Mouse (Mus musculus) yolk sac, embryonic 10.5 days (tissue): ENCODE measurements around the gene Pum1.
"Not testable (repeated sequence)": the region's sequence is repeated elsewhere in the genome, so short reads cannot be mapped to it uniquely, and the experiment has no call there.

Experiments
- DNase-seq: peaks from one replicate; pipeline ENCODE4 v3.0.0-alpha.2; 2017; ENCODE audit warnings: low spot score

Pum1 gene

GRCm38 (mm10) chr4:130662979-130663725 lies at the start of gene Pum1:
TSS of gene Pum1 (plus strand) at chr4:130663321.
- peak; percentile 89 for DNase-seq

GRCm38 (mm10) chr4:130629391-130629790 lies 33.7 kb upstream of the Pum1 start:
- DNase-seq: peak; percentile 64

DNA sequence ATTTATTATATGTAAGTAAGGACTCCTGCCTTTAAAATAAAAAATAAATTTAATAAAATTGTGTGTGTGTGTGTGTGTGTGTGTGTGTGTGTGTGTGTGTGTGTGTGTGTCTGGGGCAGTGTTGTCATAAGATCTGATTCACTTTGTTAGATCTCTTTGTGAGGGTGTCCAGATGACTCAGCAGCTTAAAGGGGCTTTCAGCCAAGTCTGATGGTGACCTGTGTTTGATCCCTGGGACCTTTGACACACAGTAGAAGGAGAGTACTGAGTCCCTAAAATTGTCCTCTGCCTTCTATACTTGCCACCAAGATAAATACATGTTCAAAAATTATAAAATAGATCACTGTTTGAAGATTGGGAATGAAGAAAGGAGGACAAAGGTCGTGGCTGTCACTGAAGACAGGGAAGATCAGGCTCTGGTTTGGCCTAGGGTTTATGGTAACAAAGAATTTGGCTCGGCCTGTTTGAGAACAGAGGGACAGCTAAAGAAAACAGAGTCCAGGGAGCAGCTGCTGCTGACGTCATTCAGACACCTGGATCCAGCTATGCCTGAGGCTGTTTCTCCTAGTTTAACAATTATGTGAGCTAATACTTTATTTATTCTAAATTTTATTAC lies 32.8 kb upstream of the Pum1 start:
- peak; percentile 60 for DNase-seq

- not testable (repeated sequence) for DNase-seq
These were observed 28.0 kb upstream of the Pum1 start for GRCm38 (mm10) chr4:130635076-130635475.

DNA sequence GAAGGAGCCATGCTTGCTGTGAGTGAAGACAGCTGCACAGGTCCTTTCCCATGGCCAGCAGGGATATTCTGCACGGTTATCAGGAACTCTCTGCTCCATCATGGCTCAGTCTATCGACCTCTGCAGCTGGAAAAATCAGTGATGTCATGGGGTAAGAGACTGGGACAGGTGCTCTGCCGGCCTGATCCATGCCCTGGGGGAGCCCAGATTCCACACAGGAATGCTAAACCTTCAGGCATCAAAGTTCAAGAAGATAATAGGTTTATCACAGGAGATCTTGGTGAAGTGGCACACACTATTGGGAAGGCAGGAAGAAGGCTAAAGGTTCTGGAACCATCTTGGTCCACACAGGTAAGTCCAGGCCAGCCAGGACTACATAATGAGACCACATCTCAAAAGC lies 26.4 kb upstream of the Pum1 start:
- no peak for DNase-seq

DNA sequence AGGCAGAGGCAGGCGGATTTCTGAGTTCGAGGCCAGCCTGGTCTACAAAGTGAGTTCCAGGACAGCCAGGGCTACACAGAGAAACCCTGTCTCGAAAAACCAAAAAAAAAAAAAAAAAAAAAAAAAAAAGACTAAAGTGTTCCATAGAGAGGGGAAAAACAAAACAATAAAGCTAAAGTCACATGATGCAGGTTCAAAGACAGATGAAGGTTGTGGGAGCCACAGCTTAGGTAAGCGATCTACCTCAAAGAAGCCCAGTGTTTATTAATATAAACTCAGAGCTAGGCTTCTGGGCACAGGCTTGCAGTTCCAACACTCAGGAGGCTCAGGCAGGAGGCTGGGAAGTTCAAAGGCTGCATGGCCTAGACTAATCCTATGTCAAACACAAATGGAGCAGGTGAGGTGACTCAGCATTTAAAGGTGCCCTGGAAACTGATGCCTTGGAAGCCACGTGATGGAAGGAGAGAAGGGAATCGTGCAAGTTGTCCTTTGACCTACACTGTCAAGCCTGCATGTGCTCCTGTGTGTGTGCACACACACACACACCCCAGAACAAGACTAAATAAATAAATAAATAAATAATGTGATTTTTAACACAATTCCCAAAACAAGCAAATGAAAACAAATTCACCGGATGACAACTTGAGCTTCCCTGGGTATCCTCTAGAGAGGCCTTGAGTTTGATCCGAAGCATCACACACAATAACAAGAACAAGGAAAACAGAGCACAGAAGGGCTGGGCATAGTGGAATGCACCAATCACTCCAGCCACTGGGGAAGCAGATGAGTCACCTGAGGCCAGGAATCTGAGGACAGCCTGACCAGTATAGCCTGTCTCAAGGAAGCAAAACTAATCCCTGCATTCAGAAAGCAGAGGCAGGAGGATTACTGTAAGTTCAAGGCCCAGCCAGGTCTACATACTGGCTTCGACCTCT lies 25.4 kb upstream of the Pum1 start:
- peak; percentile 91 for DNase-seq

DNA sequence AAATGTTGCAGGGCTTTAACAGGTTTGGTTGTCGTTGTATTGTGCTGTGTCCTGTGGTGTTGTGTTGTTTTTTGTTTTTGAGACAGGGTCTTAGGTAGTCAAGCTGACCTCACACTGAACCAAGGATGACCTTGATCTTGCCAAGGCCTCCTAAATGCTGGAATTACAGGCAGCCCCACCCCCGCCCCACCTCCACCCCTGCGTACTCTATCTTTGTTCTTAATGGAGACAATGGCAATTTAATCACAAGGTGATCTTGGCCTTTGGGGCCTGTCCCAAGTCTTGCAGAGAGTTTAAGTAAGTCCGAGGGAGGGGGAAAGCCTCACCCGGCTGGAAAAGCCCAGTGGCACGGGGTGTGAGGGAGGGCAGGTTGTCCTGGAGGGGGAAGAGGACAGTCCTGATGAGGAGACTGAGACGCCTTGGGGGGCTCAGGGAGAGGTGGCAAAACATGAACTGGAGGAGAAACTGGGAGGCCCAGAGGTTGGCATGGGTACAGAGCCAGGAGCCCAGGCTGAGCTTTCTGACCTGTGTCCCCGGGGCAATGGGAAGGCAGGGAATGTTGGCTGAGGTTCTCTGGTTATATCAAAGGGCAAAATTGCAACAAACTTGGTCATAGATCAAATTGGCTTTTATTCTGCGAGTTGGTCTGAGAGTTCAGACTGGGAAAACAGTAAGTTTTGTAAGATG lies 22.9 kb upstream of the Pum1 start:
- DNase-seq: no peak

DNA sequence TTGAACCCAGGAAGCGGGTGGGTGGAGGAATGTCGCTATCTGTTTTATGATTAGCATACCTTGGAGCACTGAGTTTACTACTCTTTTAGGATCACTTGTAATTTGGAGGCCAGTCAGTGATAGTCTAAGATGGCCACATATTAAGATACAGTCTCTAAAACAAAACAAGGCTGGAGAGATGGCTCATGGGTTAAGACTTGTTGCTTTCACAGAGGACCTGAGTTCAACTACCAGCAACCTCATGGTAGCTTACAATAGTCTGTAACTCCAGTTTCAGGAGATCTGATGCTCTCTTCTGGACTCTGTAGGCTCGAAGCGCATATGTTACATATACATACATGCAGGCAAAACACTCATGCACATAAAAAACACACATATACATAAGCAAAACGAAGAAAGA lies 20.7 kb upstream of the Pum1 start:
- no peak for DNase-seq

GRCm38 (mm10) chr4:130645426-130645825 lies 17.7 kb upstream of the Pum1 start:
- no peak for DNase-seq

- DNase-seq: no peak
These were observed 11.8 kb upstream of the Pum1 start for GRCm38 (mm10) chr4:130651286-130651685.

DNA sequence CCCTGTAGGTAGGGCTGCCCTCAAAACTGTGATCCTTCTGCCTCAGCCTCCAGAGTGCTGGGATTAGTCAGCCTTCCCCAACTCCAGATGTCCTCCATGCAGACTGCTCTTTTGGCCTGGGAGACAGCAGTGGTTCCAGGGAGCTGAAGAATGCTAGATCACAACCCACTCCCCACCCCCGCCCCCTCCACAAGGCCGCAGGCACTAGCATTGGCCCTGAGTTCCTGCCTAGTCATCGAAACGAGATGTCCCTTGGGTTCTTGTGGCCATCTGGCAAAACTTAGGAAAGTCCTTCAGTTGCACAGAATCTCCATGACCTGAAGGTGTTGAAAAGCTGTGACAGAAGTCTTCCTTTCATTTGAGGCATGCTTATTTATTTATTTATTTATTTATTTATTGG lies 10.6 kb upstream of the Pum1 start:
- no peak for DNase-seq

DNA sequence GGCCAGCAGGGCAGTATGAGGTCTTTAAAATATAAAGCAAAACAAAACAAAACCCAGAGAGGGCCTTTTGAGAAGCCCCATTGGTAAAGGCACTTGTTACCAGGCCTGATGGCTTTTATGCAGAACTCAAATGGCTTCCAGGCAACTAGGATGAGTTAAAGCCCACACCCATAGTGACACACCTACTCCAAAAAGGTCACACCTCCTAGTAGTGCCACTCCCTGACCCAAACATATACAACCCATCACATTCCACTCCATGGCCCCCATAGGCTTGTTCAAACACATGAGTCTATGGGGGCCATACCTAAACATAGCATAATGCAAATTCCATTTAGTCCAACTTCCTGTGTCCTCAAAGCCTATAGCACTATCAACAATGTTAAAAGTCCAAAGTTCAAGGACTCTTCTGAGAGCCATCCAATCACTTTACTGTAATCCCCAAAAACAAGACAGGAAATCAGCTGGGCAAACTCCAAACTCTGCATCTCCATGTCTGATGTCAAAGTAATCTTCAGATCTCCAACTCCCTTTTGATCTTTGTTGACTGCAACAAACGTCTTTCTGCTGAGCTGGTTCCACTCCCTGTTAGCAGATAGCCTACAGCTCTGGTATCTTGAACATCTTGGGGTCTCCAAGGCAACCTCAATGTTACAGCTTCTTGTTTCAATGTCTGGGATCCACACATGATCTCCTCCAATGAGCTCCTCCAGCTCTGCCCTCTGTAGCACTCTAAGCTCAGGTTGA lies 5.1 kb upstream of the Pum1 start:
- no peak for DNase-seq

GRCm38 (mm10) chr4:130659470-130659869 lies 3.7 kb upstream of the Pum1 start:
- no peak for DNase-seq

GRCm38 (mm10) chr4:130660106-130660505 lies 3.0 kb upstream of the Pum1 start:
- no peak for DNase-seq

DNA sequence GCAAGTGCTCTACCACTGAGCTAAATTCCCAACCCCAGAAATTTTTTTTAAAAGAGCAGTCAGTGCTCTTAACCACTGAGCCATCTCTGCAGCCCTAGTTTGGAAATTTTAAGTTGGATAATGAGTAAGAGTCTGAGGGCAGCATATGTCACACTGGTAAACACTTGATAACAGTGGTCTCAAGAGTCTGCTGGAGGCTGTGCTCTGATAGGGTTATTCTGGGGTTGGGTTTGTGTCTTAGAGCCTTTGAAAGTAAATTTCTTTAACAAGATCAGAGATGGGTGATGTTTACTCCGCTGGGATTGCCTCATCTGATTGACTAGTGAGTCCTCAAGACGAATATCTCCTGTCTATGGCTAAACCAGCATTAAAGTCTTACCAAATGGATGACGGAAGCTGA lies 2.0 kb upstream of the Pum1 start:
- no peak for DNase-seq

- DNase-seq: not testable (repeated sequence)
These were observed 816 bp upstream of the Pum1 start for GRCm38 (mm10) chr4:130662305-130662704.

GRCm38 (mm10) chr4:130663810-130664401 lies 785 bp downstream of the Pum1 start:
- DNase-seq: peak; percentile 59

DNA sequence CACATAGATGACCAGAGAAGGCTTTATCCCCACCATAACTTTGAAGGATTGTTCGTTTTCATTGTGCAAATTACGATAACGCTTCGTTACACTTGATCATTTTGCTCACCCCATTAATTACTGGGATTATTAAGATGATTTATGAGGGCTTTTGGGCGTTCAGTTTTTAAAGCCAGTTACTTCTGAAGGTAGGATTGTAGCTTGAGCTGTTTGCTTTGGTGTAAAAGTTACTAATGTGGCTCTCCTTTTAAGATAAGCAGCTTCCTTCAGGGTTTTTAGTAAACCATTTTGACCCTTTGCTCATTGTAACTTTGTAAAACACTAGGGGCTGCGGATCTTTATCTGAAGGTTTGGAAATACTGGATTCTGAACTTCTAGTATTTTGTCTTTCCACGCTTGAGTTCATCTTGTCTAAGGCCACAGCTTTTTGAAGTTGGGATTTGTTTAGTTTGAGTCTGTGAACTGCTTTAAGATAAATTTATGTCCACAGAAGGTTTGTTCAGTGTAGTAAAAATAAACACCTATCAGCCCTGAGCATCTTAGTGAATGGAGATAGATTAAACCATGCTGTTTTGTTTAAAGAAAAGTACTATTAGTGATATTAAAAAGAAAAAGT lies 1.4 kb downstream of the Pum1 start:
- DNase-seq: no peak

DNA sequence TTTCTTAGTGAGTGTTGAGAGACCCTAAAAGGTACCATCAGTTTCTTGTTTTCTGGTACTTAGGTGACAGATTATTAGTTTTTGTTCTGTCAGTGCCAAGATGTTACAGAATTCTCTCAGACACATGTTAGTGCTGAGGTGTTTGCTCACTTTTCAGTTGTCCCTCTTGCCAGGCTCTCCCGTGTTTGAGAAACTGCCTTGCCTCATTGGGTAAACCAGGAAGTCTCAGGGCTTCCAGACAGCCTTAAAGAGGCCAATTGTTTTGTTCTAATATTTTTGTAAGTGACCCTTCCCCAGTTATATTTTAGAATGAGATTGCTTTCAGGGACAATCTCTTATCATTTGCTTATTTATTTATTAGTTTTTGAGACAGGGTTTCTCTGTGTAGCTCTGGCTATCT lies 2.1 kb downstream of the Pum1 start:
- no peak for DNase-seq

DNA sequence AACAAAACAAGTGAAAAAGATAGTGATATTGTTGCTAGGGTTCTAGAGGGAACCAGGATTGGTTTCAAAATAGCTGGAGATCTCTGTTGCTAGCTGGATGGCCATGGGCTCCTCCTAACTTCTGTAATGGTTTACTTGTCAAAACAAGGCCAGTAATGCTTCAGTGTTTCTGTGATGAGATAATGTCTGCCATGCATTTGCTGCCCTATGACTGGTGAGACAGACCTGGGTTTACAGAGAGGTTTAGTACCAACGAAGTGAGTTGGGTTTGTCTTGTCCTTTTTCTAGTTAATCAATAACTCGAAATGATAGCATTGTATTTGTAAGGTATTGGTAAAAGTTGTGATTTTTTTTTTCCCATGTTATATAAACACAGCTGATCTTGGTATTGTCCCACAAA lies 4.6 kb downstream of the Pum1 start:
- no peak for DNase-seq

DNA sequence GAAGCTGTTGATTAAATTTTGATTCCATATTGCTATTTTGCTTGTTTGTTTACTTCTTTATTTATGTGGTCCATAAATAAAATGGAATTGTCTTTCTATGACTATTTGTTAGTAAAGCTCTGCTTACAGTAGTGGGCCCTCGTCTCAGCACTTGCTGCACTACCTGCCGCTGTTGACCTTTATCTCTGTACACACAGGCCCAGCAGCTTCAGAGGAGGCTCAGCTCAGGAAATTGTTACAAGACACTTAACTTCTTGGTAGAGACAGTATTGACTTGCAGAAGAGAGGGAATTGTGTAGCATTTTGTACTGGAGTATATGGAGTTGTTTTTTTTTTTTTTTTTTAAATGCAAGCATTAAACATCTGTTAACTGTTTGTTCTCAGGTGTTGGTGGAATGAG lies 5.4 kb downstream of the Pum1 start:
- peak; percentile 43 for DNase-seq
